Mouse (Mus musculus) right cerebral cortex, postnatal 10 days (tissue): Measurements from ENCODE around the gene Smdt1.

ENCODE experiments used
- DNase-seq, 2 experiments: peaks; one replicate each; pipeline ENCODE4 v3.0.0; 2021; ENCODE audit warnings: low spot score in 2 of 2

Smdt1 gene

DNA sequence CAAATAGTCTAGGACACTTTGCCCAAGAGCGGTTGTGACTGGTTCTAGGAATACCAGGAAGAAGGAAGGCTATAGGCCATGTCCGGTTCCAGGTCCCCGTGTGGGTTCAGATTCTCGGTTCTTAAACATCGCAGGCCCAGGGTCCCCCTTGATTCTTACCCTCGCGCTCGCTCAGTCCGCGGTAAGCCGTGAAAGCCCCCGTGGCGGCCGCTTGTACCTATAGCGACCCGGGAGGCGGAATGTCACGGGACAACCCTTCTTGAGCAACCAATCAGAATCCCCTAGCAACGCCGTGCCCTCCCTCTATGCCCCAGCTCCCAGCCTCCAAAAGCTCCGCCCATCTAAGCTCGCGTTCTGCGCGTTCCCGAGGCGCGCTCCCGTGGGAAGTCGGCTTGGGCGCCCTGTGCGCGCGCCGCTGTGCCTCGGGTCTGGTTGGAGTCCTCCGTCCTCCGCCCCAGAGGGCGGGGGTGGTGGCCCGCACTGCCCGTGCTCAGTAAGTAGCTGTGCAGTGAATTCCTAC, at the start of gene Smdt1, which contains the start of the genes Naga and Pheta2:
TSS of gene Smdt1 (plus strand) at position 367 of the 520 bp plus-strand sequence.
TSS of gene Naga (minus strand) at position 333 of the 520 bp plus-strand sequence.
TSS of gene Pheta2 (plus strand) at position 350 of the 520 bp plus-strand sequence.
- DNase-seq, result peak; percentile 96

DNA sequence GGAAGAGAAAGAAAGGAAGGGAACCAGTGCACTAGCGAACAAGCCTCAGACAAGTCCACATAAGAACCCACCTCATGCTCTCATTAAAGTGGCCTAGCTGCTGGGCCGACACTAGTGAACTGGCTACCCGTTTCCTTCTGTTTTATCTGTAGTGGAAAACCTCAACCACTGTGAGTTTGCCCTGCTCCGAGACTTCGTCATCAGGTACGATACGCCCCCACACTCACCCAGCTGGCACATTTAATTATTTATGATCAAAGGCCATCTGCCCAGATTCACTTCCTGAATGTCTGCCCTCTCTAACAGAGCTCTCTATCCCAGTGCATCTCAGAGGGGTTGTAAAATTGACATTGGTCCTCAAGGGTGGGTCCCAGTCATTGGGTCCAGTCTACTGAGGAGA, 48.5 kb upstream of the Smdt1 start:
- DNase-seq, result no peak

DNA sequence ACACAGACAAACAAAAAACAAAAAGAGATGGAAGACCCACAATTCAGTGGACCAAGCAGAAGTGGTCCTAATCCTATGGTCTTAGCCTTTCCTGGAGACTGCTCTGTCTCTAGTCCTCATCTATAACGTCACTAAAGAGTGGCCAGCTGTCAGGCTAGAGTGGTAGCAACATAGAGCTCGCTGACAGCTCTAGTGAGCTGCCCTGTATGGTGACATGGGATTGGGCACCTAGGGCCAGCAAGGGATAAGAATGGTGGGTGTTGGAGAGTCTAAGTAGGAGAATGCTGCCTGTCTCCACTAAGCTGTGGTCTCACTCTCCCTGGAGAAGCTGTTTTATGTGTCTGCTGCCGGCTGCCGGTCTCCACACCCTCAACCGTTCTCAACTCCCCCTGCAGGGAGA, 45.9 kb upstream of the Smdt1 start:
- no peak for DNase-seq

DNA sequence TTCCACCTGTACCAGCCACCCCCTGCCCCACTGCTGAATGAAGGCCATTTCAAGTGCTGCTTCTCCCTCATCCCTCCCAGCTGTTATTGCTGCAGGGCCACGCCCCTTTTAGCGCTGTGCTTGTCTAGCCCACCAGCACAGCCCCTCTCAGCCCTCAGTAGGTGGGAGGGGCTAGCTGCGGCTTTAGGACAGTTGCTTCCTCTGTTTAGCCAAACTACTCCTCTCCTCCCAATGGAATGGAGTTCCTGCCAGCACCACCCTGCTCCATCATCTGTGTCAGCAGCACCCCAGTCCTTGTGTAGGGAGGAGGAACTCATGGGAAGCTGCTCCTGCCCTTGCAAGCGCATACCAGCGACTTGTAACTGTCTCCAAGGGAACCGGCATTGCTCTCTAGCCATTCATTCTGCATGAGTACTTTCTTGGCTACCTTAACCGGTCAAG, 45.5 kb upstream of the Smdt1 start:
- peak in 1 of 2 experiments; percentile 62 for DNase-seq

DNA sequence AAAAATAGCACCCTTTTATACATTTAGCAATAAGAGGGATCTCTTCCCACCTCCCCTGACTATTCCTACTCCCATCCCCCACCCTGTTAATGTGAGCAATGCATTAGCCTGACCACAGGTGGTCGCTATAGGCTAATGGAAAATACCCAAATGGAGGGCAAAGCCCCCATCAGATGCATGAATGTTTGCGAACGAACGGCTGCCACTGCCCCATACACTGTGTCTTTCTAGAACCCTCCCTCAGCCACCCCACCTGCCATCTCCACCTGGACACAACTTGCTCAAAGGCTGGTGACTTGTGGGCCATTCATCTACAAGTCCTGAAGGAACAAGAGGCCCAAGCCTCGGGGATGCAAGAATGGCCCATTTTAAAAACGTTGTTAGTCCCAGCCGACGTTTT, 44.7 kb upstream of the Smdt1 start:
- DNase-seq, result peak; percentile 63 to 67

DNA sequence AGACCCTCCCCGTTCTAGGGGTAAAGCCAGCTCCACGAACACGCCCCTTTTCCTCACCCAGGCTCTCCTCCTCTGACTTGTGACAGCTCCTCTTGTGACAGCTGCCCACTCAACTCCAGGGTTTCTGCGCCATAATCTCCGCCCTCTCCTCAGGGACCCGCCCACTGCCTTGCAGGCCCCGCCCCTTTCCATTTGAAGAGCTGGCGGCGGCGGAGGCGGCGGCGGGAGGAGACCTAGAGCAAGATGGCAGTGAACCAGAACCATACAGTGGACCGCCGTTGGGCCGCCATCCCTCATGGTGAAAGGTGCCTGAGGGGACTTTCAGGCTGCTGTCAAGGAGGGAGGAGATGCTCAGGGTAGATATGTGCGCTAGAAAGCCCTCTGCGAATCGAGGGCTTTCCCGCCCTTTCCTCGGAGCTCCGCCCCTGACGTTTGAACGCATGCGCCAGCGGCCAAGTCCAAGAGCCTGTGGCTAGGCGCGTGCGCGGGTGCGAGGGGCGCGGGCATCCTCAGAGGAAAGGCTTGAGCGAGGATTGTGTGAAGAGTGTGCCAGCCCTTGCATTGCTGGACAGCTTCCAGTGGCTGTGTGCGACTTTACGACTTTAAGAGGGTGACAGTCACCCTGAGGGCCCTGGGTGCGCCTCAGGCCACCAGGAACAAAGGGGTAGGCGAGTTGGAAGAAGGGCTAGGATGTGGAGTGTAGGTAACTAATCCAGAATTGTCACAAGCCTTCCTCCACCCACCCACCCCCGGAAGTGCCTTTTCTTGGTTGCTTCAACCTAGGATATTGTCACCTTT, 39.8 kb upstream of the Smdt1 start, which contains the start of gene Wbp2nl:
TSS of gene Wbp2nl (plus strand) at position 191 of the 798 bp plus-strand sequence.
- no peak for DNase-seq

DNA sequence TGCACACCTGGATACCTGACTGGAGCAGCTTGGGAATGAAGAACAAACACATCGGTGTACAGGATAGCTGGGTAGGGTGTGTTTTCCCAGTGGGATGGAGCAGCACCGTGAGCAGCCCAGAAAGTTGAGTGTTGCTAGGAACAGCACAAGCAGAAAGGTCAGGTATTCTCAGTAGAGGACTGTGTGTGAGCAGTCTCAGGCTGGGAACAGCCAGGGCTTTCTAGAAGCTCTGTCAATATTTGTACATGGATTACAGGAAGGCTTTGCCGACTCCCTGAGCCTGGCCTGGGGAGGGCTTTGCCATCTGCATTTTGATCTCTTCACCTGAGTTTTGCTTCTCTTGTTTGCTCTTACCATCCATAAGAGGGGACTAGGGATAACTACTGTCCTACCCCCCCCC, 31.7 kb upstream of the Smdt1 start:
- DNase-seq, result no peak

DNA sequence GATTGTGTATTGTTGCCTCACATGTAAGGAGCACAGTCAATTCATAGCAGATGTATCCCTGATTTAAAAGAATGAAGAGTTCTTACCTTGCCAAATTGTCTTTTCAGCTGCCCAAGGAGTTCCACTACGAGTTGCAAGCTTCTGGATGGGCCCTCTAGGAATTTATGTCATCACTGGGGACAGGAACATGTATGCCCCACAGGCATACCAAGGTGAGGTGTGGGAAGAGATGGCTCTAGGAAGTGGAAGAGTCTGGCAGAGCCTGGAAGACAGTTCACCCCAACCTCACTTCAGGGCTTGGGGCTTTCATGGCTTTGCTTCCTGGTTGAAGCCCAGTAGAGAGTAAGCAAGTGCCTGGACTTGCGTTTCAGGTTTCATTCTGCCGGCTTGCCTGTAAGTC, 30.3 kb upstream of the Smdt1 start:
- DNase-seq, result no peak

DNA sequence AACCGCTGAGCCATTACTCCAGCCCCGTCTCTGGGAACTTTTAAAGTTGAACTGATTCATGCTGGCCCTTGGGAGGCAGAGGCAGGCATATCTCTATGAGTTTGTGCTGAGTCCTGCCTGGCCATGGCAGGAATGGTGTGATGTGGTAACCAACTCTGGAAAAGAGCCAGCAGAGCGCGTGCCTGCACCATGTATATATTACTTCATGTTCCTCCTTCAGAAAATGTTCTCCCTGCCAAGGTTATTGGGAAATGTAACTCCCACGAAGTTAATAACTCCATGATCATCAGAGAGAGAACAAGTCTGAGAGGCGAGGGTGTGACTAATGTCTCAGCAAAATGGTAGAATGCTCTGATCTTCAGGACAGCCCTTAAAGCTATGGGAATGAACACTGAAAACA, 20.9 kb upstream of the Smdt1 start:
- no peak for DNase-seq

DNA sequence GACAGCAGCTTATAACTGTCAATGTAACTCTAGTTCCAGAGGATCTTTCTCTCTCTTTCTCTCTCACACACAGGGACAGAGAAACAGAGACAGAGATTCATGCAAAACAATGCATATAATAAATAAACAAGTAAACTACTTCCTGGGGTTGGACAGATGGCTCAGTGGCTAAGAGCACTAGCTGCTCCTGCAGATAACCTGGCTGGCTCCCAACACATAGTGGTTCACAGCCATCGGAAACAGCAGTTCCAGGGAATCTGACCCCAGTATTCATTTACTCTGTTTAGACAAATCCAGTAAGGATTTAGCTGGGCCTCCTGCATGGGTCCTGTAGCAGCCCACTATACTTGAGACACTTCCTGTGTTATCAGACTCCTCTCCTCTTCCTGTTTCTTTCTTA, 19.1 kb upstream of the Smdt1 start:
- no peak for DNase-seq

DNA sequence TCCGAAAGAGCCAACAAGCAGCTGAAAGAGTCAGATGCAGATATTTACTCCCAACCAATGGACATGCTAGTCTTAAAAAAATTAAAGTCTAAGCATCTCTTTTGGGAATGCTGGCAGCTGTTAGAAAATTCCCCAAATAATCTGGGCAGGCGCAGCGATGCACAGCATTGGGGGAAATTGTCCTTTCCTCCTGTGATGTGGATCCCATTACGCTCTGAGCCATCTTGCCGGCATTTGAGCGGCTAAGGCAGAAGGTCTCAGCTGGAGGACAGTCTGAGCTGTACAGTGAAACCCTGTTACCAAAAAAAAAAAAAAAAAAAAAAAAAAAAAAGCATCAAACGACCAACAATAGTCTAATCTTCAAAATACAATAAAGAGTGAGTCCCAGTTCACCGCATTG, 16.6 kb upstream of the Smdt1 start:
- DNase-seq, result no peak

DNA sequence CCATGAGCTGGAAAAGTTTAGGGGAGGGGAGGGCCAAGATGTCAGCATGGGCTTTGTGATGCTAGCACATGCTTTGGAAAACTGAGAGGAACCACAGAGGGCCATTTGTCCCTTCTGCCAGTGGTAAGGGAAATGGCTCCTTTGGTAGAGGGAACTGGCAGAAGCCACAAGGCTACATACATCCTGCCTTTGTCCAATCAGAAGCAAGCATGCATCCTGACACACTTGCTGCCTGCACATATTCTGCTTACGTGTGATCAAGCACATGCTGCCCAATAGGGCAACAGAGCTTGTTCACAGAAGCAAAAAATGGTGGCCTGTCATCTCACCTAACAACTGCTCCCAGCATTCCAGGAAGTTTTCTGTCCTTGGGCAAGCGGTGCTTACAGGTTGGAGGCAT, 13.4 kb upstream of the Smdt1 start:
- DNase-seq, result no peak

DNA sequence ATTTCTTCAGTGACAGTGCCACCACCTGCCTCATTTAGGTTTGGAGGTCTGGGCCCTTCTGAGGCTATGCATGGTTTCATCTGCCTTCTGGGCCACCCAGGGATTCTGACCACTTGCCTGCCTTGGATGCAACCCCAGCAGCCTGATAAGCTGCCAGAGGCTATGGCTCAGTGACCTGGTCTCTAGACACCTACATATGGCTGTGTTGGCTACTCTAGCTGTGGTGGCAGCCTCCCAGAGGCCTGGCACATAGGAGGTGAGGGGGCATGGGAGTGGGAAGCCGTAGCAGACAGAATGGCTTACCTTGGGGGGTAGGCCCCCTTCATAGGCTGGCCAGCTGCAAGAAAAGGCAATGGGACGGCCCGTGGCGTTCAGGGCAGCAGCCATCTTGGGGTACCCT, 3.6 kb upstream of the Smdt1 start:
- DNase-seq, result no peak

DNA sequence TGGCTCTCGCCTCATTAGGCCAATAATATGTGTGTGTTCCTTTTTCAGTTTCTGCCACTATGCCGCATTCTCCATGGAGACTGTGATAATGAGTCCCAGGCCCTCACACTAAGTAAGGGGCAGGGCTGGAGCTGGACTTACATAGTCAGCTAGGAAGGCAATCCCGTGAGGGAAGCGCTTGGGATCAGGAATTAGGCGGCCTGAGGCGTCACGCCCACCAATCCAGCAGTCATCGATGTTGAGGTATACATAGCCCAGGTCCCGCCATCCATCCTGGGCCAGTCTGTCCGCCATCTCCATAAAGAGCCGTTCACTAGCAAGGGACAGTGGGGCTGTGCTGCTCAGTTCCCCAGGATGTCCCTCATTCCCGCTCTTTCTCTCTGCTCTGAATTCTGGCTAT, 2.1 kb upstream of the Smdt1 start:
- DNase-seq, result no peak

DNA sequence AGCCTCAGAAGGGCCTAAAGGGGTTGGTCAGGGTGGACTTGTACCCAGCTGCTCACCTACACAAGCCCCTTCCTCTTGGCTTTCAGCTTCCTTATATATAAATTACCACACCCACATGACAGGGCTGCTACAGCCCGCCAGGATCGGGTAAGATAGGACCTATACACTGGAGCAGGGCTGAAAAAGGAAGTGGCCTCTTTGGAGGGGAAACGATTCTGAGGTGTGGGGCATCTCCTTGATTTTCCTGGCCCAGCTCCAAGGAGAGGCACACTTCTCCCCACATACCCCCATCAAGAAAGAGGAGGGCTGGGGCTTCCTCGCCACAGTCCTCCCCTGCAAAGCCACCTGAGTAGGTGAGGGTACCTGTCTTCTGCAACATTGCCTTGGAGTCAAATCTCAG, 884 bp upstream of the Smdt1 start:
- DNase-seq, result peak in 1 of 2 experiments; percentile 36

DNA sequence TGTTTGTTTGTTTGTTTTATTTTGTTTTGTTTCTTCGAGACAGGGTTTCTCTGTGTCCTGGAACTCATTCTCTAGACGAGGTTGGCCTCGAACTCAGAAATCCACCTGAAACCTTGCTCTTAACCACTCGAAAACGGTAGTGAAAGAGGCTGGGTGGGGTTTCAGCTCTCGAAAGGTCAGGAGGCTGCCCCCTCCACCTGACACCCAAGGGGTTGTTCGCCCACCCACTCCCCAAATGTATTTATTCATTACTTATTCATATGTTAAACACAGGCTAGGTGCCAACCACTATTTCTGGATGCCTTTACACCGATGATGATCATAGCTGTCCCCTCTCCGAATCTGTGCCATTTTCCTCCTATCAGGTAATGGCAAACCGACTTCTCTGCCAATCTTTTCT, 391 bp downstream of the Smdt1 start:
- peak in 1 of 2 experiments; percentile 30 for DNase-seq

DNA sequence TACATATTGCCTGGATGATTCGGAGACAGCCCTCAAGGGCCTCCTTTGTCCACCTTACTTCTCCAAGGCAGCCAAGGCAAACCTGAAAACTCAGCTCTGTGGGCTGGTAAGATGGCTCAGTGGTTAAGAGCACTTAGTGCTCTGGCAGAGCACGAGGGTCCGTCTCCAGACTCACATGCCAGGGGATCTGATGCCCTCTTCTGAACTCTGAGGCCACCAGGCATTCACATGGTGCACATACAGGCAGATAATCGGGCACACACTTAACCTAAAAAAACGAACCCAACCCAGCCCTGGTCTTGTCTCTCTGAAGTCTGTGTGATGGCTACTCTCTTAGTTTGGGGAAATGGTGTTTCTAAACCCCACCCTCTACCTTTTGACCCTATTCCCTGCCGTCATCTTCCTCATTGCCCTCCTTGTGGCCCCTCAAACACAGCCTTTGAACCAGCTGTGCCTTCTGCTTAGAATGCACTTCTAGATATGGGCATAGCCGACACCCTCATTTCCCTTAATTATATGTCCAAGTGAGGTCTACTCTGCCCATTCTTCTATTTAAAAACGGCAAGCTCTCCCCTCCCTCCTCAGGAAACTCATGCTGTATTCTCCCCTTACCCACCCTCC, 985 bp downstream of the Smdt1 start:
- DNase-seq, result no peak

DNA sequence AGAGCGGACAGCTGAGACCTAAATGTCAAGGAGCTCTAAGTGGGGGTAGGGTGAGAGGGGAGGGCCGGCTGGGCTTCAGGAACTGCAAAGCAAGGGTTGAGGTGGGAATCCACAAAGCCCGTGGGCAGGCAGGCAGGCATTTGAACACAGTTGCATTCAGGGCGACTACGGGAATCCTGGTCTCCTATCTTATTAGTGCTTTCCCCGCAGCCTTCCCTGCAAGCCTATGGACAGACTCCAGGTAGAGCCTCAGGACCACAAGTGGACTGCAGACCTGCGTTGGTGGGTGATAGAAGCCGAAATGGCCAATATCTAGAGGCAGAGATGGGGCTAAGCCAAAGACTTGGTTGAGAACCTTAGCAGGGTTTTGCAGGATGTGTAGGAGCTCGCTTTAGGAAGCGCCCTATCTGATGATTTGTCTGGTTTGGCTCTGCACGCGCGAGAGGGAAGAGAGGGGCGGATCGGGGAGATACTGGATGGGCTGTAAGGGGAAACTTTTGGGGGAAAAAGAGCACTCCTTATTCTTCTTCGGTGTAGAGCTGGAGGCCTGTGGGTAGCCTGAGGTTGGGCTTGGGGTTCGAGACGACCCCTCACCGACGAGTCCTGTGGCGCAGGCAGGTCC, 1.8 kb downstream of the Smdt1 start:
- peak in 1 of 2 experiments; percentile 25 for DNase-seq

DNA sequence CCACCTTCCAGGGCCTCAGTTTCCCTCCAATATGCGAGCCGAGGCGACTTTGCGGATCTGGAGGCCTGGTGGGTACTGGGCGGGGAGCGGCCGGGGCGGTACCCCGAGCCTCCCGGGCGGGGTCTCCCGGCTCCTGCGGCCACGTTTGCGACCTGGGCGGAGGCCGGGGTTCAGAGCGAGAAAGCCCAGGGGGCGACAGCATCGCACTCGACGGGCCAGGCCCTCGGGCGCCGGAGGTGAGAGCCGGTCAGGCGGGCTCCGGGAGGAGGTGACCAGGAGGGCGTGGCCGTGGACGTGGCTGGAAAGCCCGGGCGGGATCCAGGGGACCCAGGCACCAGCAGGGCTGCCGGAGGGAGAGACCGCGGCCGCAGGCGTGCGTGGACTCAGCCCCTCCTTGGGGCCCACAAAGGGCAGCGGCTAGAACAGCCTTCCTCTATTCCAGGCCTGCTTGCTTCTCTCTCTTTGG, 2.3 kb downstream of the Smdt1 start:
- peak in 1 of 2 experiments; percentile 34 for DNase-seq

DNA sequence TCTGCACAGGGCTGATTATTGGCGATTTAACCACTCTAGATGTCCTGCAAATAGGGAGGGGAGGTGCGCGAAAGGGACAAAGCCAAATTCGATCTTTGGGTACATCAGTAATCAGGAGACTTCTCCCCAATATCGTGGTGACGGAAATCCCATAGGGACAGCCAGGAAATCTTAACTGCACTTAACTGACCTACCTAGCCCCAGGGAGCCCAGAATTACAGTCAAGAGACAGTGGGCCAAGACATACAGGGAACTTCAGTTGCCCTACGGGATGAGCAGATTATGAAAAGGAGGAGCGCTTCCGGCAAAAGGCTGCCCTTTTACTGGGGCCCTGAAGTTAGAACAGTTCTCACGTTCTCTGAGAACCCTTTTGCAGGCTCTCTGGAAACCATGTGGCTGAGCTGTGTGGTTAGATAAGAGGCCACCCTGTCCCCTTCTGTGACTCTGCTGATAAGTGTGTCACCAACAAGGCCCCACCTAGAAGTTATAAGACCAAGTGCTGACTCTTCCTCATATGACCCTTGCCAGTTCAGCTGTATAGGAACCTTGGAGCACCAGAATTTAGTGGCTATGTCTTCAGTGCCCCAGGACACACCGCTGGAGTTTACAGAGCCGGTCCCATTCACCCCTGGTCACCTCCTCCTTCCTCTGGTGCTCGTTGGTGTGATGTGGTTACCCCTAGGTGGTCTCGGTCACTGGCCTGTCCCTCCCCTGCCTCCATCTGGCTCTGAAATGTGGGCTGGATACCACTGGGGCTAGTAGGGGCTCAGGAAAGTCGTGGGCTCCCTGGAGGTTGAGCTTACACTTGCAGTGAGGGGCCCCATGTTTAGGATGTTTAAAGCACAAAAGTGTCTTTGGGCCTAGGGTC, 3.1 kb downstream of the Smdt1 start:
- no peak for DNase-seq

DNA sequence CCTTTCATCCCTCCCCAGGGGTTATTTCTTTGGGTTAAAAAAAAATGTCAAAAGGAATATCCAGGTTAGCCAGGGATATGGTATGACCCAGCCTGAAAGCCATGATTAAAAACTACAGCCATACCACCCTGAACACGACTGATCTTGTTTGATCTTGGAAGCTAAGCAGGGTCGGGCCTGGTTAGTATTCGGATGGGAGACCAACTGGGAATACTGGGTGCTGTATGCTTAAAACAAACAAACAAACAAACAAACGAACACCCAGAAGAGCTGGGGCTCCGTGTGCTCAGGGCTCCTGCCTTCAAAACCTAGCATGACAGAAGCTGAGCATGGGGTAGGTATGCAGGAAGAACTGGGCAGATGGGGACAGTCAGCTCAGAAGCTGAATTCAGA, 3.8 kb downstream of the Smdt1 start:
- DNase-seq, result no peak
